Mouse (Mus musculus): ENCODE results near the gene Zfp92. TPM values are rescaled to one million over a fixed set of nuclear protein-coding genes. Genes with fewer than 3 reads are reported as not detected.

Gene Zfp92
- total and polyA plus RNA-seq, 3 experiments = not detected

DNA sequence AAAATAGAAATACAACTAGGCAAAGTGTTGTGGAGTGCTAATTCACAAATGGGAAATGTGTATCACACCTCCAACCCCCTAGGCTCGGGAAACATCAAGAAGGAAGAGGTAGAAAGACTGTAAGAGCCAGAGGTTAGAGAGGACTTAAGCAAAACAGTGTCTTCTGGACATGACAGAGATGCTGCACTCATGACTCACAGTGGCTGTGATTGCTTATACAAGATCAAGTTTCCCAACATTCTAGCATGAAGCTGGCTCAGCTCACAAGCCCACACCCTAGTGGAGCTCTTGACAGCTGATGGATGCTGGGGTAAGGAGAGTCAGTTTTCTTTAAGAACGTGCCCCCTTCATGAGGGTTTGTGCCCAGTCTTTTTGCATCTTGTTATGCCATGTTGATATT is 30.5 kb downstream of the Zfp92 start:
- WGBS = 71% methylated on average over 2 of the region's 2 CpGs

DNA sequence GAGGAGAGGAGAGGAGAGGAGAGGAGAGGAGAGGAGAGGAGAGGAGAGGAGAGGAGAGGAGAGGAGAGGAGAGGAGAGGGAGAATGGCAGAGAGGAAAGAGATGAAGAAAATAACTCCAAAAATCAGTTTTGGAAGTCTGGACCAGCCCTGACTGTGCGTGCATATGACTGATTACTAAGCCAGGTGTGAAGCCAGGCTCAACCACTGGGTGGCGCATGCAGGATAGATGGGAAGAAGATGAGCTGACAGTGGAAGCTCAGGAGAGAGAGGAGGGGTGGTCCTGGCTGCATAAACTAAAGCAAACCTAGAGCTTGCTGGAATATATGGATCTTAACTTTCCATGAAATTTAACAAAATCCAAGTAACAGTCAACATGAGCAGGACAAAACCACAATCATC is 41.1 kb downstream of the Zfp92 start:
- TF ChIP-seq EP300 (IDR thresholded peaks at IDR 0.05; ENCODE audit: insufficient read depth, low read depth, low read length) (no peak), CTCF (IDR thresholded peaks at IDR 0.05) (peak; percentile 79), POLR2A (IDR thresholded peaks at IDR 0.05; ENCODE audit: insufficient read depth, low read depth, low read length) (no peak)
- intact Hi-C loops (cut with DNase I) = loop anchor here (1.0 to 10.0 kb wide), 4 partner anchors 41 to 447 kb away; no protein-coding TSS in a partner anchor
- no peaks in the 10 kb centered on the region for H3K36me3 ChIP-seq (ENCODE audit: control insufficient read depth, insufficient read depth, low read length)
- WGBS = 23% methylated on average over 2 of the region's 2 CpGs
- H3K4me3 ChIP-seq = no peak overlapping the region
- peak; percentile 35 to 77 for DNase-seq
- H3K4me1 ChIP-seq (ENCODE audit: control insufficient read depth, insufficient read depth, low read length) = no peaks in the 10 kb centered on the region
- H3K27me3 ChIP-seq (ENCODE audit: control insufficient read depth, insufficient read depth, low read length) = no peaks in the 10 kb centered on the region
- H3K79me2 ChIP-seq (replicated peaks; ENCODE audit: control insufficient read depth, insufficient read depth, low read length) = no peaks in the 10 kb centered on the region
- no peak overlapping the region for H3K9ac ChIP-seq (ENCODE audit: low read depth, low read length)
- H3K27ac ChIP-seq = no peak overlapping the region

More for the DNA sequence above, 30.5 kb downstream of the Zfp92 start:
- Histone ChIP-seq H3K9ac (ENCODE audit: low read depth, low read length) (no peak overlapping the region), H3K27ac (no peak overlapping the region), H3K4me3 (no peak overlapping the region), H3K79me2 (replicated peaks; ENCODE audit: control insufficient read depth, insufficient read depth, low read length) (no peaks in the 10 kb centered on the region), H3K27me3 (ENCODE audit: control insufficient read depth, insufficient read depth, low read length) (no peaks in the 10 kb centered on the region), H3K4me1 (ENCODE audit: control insufficient read depth, insufficient read depth, low read length) (no peaks in the 10 kb centered on the region), H3K36me3 (ENCODE audit: control insufficient read depth, insufficient read depth, low read length) (no peaks in the 10 kb centered on the region)
- no peak for TF ChIP-seq EP300 (IDR thresholded peaks at IDR 0.05; ENCODE audit: insufficient read depth, low read depth, low read length)
- no peak for TF ChIP-seq CTCF (IDR thresholded peaks at IDR 0.05)
- no peak for TF ChIP-seq POLR2A (IDR thresholded peaks at IDR 0.05; ENCODE audit: insufficient read depth, low read depth, low read length)
- intact Hi-C loops (cut with DNase I) = no loop called here
- no peak for DNase-seq

DNA sequence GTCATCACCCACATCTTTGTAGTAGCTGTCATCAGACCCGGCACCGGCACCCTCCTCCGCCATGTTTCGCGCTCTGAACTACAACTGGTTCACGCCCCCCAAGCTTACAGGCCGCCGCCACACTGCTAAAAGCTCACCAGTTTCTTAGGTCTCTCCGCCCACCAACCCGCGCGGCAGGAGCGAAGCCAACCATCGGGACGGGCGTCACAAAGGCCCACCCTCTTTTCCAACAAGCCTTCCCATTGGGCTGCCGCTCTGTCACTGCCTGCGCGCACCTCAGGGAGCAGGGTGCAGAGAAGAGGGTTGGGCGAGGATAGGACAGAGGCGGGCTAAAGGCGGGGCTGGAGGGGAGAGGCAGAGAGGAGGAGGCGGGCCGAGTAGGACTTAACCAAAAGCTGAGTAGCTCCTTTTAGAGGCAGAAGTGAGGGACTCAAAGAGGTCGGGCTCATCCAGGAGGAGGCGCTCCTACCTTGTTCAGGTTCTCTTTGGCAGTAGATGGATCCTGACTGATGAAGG is 48.0 kb downstream of the Zfp92 start, which contains the start of gene Haus7:
Gene Haus7, minus strand, starts transcription at position 168 of the 516 bp plus-strand sequence.
- 18% methylated on average over 26 of the region's 26 CpGs for WGBS
- intact Hi-C loops (cut with DNase I) = loop anchor here (10.0 kb wide), 1 partner anchor 454 kb away; no protein-coding TSS in a partner anchor
- H3K27ac ChIP-seq = peak within 1 kb of the TSS; percentile 34

DNA sequence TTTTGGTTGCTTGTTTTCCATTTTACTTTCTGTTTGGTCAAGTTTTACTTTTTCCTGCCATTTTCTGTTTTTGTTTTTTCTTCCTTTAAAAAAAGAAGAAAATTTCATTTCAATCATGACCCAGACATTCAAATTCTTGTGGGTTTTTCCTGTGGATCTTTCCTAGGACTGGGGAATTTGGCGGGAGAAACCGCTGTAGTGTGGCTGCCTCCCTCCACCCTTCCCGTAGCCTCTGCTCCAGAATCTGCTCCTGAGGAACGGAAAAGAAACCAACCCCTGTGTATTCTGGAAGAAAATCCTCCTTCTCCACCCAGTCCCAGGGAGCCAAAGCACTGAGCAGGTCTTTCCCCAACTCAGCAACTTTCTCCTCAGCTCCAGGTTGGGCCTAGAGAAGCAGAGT is 49.9 kb downstream of the Zfp92 start:
- Histone ChIP-seq H3K27me3 (ENCODE audit: control insufficient read depth, insufficient read depth, low read length) (no peaks in the 10 kb centered on the region), H3K4me1 (ENCODE audit: control insufficient read depth, insufficient read depth, low read length) (peaks cover 2% of the 10 kb centered on the region; the same call in 1 of the 2 replicates), H3K27ac (no peak overlapping the region), H3K9ac (ENCODE audit: low read depth, low read length) (no peak overlapping the region), H3K36me3 (ENCODE audit: control insufficient read depth, insufficient read depth, low read length) (no peaks in the 10 kb centered on the region), H3K4me3 (no peak overlapping the region), H3K79me2 (replicated peaks; ENCODE audit: control insufficient read depth, insufficient read depth, low read length) (no peaks in the 10 kb centered on the region)
- 61% methylated on average over 4 of the region's 4 CpGs for WGBS
- no peak for TF ChIP-seq EP300 (IDR thresholded peaks at IDR 0.05; ENCODE audit: insufficient read depth, low read depth, low read length)
- no peak for TF ChIP-seq CTCF (IDR thresholded peaks at IDR 0.05)
- TF ChIP-seq POLR2A (IDR thresholded peaks at IDR 0.05; ENCODE audit: insufficient read depth, low read depth, low read length) = no peak
- intact Hi-C loops (cut with DNase I) = no loop called here
- DNase-seq = no peak

More for the DNA sequence above, 48.0 kb downstream of the Zfp92 start, which contains the start of gene Haus7:
- Histone ChIP-seq H3K79me2 (replicated peaks; ENCODE audit: control insufficient read depth, insufficient read depth, low read length) (no peaks in the 10 kb centered on the region), H3K27me3 (ENCODE audit: control insufficient read depth, insufficient read depth, low read length) (no peaks in the 10 kb centered on the region), H3K36me3 (ENCODE audit: control insufficient read depth, insufficient read depth, low read length) (no peaks in the 10 kb centered on the region), H3K4me3 (peak within 1 kb of the TSS; percentile 49), H3K9ac (ENCODE audit: low read depth, low read length) (peak within 1 kb of the TSS; percentile 77), H3K4me1 (ENCODE audit: control insufficient read depth, insufficient read depth, low read length) (no peaks in the 10 kb centered on the region)
- DNase-seq = peak; percentile 87 to 94
- TF ChIP-seq EP300 (IDR thresholded peaks at IDR 0.05; ENCODE audit: insufficient read depth, low read depth, low read length) (0 out of 2 replicates have a peak, but pooled peaks have one; percentile 56), CTCF (IDR thresholded peaks at IDR 0.05) (peak; percentile 67), POLR2A (IDR thresholded peaks at IDR 0.05; ENCODE audit: insufficient read depth, low read depth, low read length) (no peak)

DNA sequence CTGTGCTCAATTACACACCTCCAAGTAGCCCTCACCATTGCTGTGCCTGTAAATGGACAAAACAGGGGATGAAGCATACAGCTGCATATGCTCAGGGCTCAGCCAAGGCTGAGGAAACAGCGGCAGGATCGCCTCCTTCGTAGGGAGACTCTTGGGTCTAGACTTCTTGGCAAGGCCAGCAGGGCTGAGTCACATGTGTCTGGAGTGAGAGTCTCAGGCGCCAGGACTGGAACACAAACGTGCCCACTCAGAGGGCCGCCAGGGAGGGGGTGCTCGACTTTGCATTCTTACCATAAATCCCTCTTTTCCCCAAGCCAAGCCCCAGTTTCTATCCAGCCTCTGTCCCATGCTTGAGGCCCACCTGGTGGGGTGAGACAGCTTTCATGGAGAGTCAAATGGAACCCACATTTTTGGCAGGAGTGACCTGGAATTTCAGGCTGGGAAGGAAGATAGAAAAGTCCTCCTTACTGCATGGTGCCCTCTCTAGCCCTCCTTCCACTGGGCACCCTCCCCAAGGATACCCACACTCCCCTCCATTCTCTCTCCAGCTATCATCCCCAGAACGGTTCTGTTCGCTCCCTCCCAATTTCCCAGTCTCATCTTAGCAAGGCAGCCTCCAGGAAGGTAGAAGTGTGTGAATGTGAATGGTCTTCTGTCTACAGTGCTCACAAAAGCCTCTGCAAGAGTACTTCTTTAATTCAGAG is 54.7 kb downstream of the Zfp92 start:
- no peaks in the 10 kb centered on the region for H3K79me2 ChIP-seq (replicated peaks; ENCODE audit: control insufficient read depth, insufficient read depth, low read length)
- peak; percentile 53 to 69 for DNase-seq
- H3K9ac ChIP-seq (ENCODE audit: low read depth, low read length) = no peak overlapping the region
- peaks cover 4% of the 10 kb centered on the region; the same call in 1 of the 2 replicates for H3K4me1 ChIP-seq (ENCODE audit: control insufficient read depth, insufficient read depth, low read length)
- peak overlapping the region; percentile 17; the same call in 1 of the 2 replicates for H3K27ac ChIP-seq
- WGBS = 44% methylated on average over 9 of the region's 9 CpGs
- no peaks in the 10 kb centered on the region for H3K36me3 ChIP-seq (ENCODE audit: control insufficient read depth, insufficient read depth, low read length)
- no peaks in the 10 kb centered on the region for H3K27me3 ChIP-seq (ENCODE audit: control insufficient read depth, insufficient read depth, low read length)
- no peak for TF ChIP-seq POLR2A (IDR thresholded peaks at IDR 0.05; ENCODE audit: insufficient read depth, low read depth, low read length)
- TF ChIP-seq EP300 (IDR thresholded peaks at IDR 0.05; ENCODE audit: insufficient read depth, low read depth, low read length) = no peak
- no peak for TF ChIP-seq CTCF (IDR thresholded peaks at IDR 0.05)
- no peak overlapping the region for H3K4me3 ChIP-seq
- intact Hi-C loops (cut with DNase I) = no loop called here

Data from heart, adult 2 months (tissue).